Comparison of ENCODE assay signal across 10 mouse cellular contexts in the genomic region with DNA sequence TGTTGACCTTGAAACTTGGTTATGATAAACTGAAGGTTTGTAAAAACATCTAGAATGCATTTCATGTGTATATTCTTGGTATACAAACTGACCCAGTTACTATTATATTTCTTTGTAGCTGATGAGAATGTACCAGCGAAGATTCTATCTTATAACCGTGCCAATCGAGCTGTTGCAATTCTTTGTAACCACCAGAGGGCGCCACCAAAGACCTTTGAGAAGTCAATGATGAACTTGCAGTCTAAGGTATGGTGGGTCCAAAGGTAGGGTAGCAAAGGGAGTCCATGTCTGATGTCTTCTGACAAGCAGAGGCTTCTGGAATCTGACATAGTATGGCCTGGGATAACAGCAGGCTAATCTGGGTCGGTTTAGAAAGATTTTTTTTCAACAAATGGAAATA. TPM values are rescaled to one million over a fixed set of nuclear protein-coding genes. Genes with fewer than 3 reads are reported as not detected.
DNase-seq lines count a peak whose midpoint lies in the region; ATAC-seq and TF ChIP-seq lines count a peak whose summit lies in the region.
"Had no signal": no experiment of that assay in that cellular context is flagged by ENCODE, and none has a peak within 500 bp of the region (broad histone marks: within the 10 kb centered on the region; RNA-seq: fewer than 3 reads in every experiment).

No protein-coding gene starts in this region.

- peak; percentile 66 for TF ChIP-seq CTCF in left cerebral cortex, adult 2 months (IDR thresholded peaks at IDR 0.05)

- DNase-seq in adrenal gland, postnatal 25 days = peak; percentile 48
- no peak for DNase-seq in adrenal gland, adult 18-20 months (ENCODE audit: low spot score in 2 of 2)
- no peak for DNase-seq in left cerebral cortex, adult 2 months (ENCODE audit: extremely low spot score in 1 of 2, low spot score in 2 of 2)
- no peak for DNase-seq in left cerebral cortex, postnatal 14 days (ENCODE audit: low spot score in 2 of 2)
- peak; percentile 65 for DNase-seq in T-cell, adult 2 months (ENCODE audit: low spot score)
- peak; percentile 84 for DNase-seq in induced T-regulatory cell, adult 2 months (ENCODE audit: low read depth)
- DNase-seq in thymus, postnatal 25 days = peak; percentile 62

- intact Hi-C loops in left cerebral cortex, adult 2 months (cut with DNase I) = loop anchor here (5.0 kb wide), 1 partner anchor 170 kb away; no protein-coding TSS in a partner anchor
- intact Hi-C loops in left cerebral cortex, postnatal 14 days (cut with DNase I) = no loop called here

- ATAC-seq in frontal cortex, adult (ENCODE audit: low TSS enrichment) = no peak

- no peak overlapping the region for H3K27ac ChIP-seq in left cerebral cortex, adult 2 months
- H3K27ac ChIP-seq: heart, embryonic 13.5 days; macrophage had no signal

- H3K4me3 ChIP-seq in left cerebral cortex, adult 2 months = no peak overlapping the region
- H3K4me3 ChIP-seq: heart, embryonic 13.5 days had no signal

RNA-seq across cellular contexts. Expression of a gene that starts 13.8 kb away (rescaled TPM):
- 63.3 and 90.9 TPM in 2 replicates for total RNA-seq in adrenal gland, postnatal 25 days (2021)
- total RNA-seq in adrenal gland, adult 18-20 months (2021) = 10 to 100 TPM; 39.4 to 56.8 TPM
- 100 to 1,000 TPM; 117 to 123 TPM for total RNA-seq in left cerebral cortex, adult 2 months (2021)
- 100 to 1,000 TPM; 113 to 115 TPM for total RNA-seq in left cerebral cortex, postnatal 14 days (2021)

Comparison
In these comparisons a context has a peak if more than half of its experiments do, and no peak if none do; other contexts are left out.
1. DNase-seq: peak in adrenal gland, postnatal 25 days (single experiment), T-cell, adult 2 months (single experiment), induced T-regulatory cell, adult 2 months (single experiment) and thymus, postnatal 25 days (single experiment); none in adrenal gland, adult 18-20 months (0 of 2), left cerebral cortex, adult 2 months (0 of 2) and left cerebral cortex, postnatal 14 days (0 of 2).